Mouse (Mus musculus): ENCODE results near the gene Btbd2.

The Btbd2 gene

GRCm38 (mm10) chr10:80686617-80687016 lies 29.7 kb upstream of the Btbd2 start:
- no peak for DNase-seq

GRCm38 (mm10) chr10:80684984-80685383 lies 28.1 kb upstream of the Btbd2 start:
- DNase-seq: no peak

- DNase-seq: peak; percentile 85
These were observed 27.3 kb upstream of the Btbd2 start for GRCm38 (mm10) chr10:80684214-80684613.

GRCm38 (mm10) chr10:80683647-80684046 lies 26.8 kb upstream of the Btbd2 start:
- no peak for DNase-seq

- DNase-seq: no peak
These were observed 25.1 kb upstream of the Btbd2 start for GRCm38 (mm10) chr10:80682003-80682402.

- DNase-seq: no peak
These were observed 23.4 kb upstream of the Btbd2 start for GRCm38 (mm10) chr10:80680260-80680696.

- DNase-seq: peak; percentile 41
These were observed 22.8 kb upstream of the Btbd2 start for GRCm38 (mm10) chr10:80679556-80680259.

GRCm38 (mm10) chr10:80678601-80679377 lies 21.9 kb upstream of the Btbd2 start:
- peak; percentile 79 for DNase-seq

GRCm38 (mm10) chr10:80677942-80678436 lies 21.1 kb upstream of the Btbd2 start, which contains the start of gene Mknk2:
Gene Mknk2 (minus strand): TSS chr10:80678112.
- peak; percentile 99 for DNase-seq

GRCm38 (mm10) chr10:80677128-80677875 lies 20.4 kb upstream of the Btbd2 start:
- no peak for DNase-seq

- DNase-seq: peak; percentile 100
These were observed 19.5 kb upstream of the Btbd2 start for GRCm38 (mm10) chr10:80676198-80676928.

GRCm38 (mm10) chr10:80675405-80676197 lies 18.7 kb upstream of the Btbd2 start:
- peak; percentile 33 for DNase-seq

GRCm38 (mm10) chr10:80674851-80675404 lies 18.1 kb upstream of the Btbd2 start:
- DNase-seq: no peak

GRCm38 (mm10) chr10:80674161-80674711 lies 17.4 kb upstream of the Btbd2 start:
- DNase-seq: peak; percentile 68

- no peak for DNase-seq
These were observed 16.8 kb upstream of the Btbd2 start for GRCm38 (mm10) chr10:80673690-80674089.

- DNase-seq: no peak
These were observed 15.2 kb upstream of the Btbd2 start for GRCm38 (mm10) chr10:80671936-80672690.

- DNase-seq: no peak
These were observed 14.4 kb upstream of the Btbd2 start for GRCm38 (mm10) chr10:80671251-80671650.

- DNase-seq: no peak
These were observed 13.7 kb upstream of the Btbd2 start for GRCm38 (mm10) chr10:80670531-80670930.

GRCm38 (mm10) chr10:80669737-80670485 lies 13.0 kb upstream of the Btbd2 start:
- DNase-seq: peak; percentile 90

All from kidney, postnatal 10 days (tissue).